Mouse (Mus musculus): ENCODE results near the gene Bbs9. TPM values are rescaled to one million over a fixed set of nuclear protein-coding genes. Genes with fewer than 3 reads are reported as not detected.
A peak's percentile ranks its signal among the peaks of the same experiment; 100 is the strongest.

Gene Bbs9
- polyA plus RNA-seq, 1 experiment from 2014 or later = 20.1 TPM

DNA sequence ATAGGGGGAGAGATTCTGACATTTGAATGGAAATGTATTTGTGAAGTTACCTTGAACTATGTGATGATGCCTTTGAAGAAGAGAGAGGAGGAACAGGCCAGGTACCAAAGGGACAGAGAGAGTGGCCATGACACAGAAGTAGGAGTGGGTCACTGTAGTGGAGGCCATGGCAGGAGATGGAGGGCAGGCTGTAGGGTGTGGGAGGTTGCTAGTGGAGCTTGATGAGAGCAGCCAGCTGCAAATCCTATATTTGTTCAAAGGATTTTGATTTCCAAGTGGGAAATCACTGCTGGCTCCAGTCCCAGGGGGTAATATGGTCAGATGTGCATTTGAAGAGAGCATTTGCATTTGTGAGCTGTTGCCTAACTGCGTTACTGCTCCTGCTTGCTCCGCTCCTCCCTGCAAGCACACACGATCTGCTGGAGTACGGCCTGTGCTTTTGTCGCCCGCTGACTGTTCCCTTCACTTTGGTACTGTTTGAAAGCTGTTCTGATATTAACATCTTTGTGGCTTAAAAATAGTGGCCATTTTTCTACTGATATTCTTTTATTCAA is 137.8 kb downstream of the Bbs9 start:
- ATAC-seq = peak; percentile 75; the same call in 1 of the 2 replicates
- Histone ChIP-seq H3K4me2 (no peak overlapping the region), H3K4me1 (no peaks in the 10 kb centered on the region), H3K27me3 (no peaks in the 10 kb centered on the region), H3K36me3 (ENCODE audit: poor library complexity, severe bottlenecking) (no peaks in the 10 kb centered on the region), H3K9ac (no peak overlapping the region), H3K27ac (no peak overlapping the region), H3K9me3 (replicated peaks) (no peaks in the 10 kb centered on the region), H3K4me3 (no peak overlapping the region)
- WGBS = 68% methylated on average over 6 of the region's 6 CpGs

GRCm38 (mm10) chr9:22619245-22619644 is 143.7 kb downstream of the Bbs9 start:
- H3K4me3 ChIP-seq = no peak overlapping the region
- no peak for ATAC-seq
- H3K9me3 ChIP-seq (replicated peaks) = no peaks in the 10 kb centered on the region
- H3K9ac ChIP-seq = no peak overlapping the region
- no peak overlapping the region for H3K4me2 ChIP-seq
- H3K27me3 ChIP-seq = no peaks in the 10 kb centered on the region
- H3K4me1 ChIP-seq = no peaks in the 10 kb centered on the region
- H3K27ac ChIP-seq = no peak overlapping the region
- WGBS = 92% methylated on average over 1 of the region's 1 CpGs
- no peaks in the 10 kb centered on the region for H3K36me3 ChIP-seq (ENCODE audit: poor library complexity, severe bottlenecking)

- no peaks in the 10 kb centered on the region for H3K36me3 ChIP-seq (ENCODE audit: poor library complexity, severe bottlenecking)
- 0 out of 2 replicates have a peak, but pooled peaks have one; percentile 63 for ATAC-seq
- no peaks in the 10 kb centered on the region for H3K4me1 ChIP-seq
- H3K4me3 ChIP-seq = no peak overlapping the region
- no peaks in the 10 kb centered on the region for H3K27me3 ChIP-seq
- WGBS = 58% methylated on average over 9 of the region's 9 CpGs
- H3K27ac ChIP-seq = no peak overlapping the region
- H3K9me3 ChIP-seq (replicated peaks) = no peaks in the 10 kb centered on the region
- H3K9ac ChIP-seq = no peak overlapping the region
- no peak overlapping the region for H3K4me2 ChIP-seq
Observed at GRCm38 (mm10) chr9:22624966-22625365, 149.5 kb downstream of the Bbs9 start.

GRCm38 (mm10) chr9:22626014-22626413 is 150.5 kb downstream of the Bbs9 start:
- Histone ChIP-seq H3K27ac (no peak overlapping the region), H3K9me3 (replicated peaks) (no peaks in the 10 kb centered on the region), H3K27me3 (no peaks in the 10 kb centered on the region), H3K4me1 (no peaks in the 10 kb centered on the region), H3K4me2 (no peak overlapping the region), H3K9ac (no peak overlapping the region), H3K36me3 (ENCODE audit: poor library complexity, severe bottlenecking) (no peaks in the 10 kb centered on the region), H3K4me3 (no peak overlapping the region)
- ATAC-seq = no peak
- WGBS = 92% methylated on average over 3 of the region's 3 CpGs

DNA sequence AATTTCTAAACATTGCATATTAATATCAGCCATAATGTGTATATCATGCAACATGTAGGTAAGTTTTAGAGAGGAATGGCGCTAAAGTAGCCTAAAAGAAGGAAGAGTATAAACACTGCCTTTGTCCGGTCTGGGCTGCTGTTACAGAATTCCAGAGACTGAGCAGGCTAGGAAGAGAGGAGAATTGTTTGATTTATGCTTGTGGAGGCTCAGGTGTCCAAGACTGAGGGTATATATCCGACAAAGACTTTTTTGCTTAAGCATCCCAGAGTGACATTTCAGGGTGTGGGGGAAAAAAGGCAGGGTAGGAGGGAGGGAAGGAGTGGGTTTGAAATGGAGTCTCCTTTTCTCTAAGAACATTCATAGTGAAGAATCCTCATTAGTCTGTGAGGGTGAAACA is 152.4 kb downstream of the Bbs9 start:
- no peak overlapping the region for H3K9ac ChIP-seq
- H3K4me3 ChIP-seq = no peak overlapping the region
- H3K36me3 ChIP-seq (ENCODE audit: poor library complexity, severe bottlenecking) = no peaks in the 10 kb centered on the region
- no peak overlapping the region for H3K27ac ChIP-seq
- H3K4me2 ChIP-seq = no peak overlapping the region
- WGBS = 89% methylated on average over 3 of the region's 3 CpGs
- no peak for ATAC-seq
- H3K27me3 ChIP-seq = no peaks in the 10 kb centered on the region
- H3K9me3 ChIP-seq (replicated peaks) = no peaks in the 10 kb centered on the region
- H3K4me1 ChIP-seq = no peaks in the 10 kb centered on the region

DNA sequence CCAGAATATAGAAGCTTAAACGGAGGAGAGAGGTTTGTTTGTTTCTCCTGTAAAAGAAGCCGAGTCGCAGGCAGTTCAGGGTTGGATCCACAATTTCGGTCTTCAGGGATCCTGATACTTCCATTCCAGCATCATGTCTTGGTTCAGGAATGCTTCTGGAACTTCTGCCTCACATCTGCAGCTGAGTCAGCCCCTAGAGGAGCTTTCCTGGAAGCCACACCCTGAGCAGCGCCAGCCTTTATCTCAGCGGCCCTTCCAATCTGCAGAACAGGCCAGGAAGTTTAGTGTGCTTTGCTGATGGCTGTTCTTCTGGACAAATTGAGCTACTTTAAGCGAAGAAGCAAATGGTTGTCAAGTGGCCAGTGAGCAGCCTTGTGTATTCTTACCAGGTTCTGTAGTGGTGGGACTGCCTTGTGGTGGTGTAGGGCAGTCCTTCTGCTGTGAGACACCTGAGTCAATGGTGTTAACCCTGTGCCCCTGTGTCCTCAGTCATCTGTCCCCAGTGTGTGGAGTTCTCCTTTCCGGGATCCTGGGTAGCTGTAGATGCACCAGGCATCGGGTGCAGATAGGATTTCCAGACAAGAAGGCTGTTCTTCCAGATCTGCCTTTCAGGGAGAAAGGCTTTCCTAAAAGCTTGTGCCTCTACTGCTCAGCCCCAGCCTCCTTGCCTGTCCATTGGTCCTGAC is 157.4 kb downstream of the Bbs9 start:
- Histone ChIP-seq H3K9me3 (replicated peaks) (no peaks in the 10 kb centered on the region), H3K4me3 (no peak overlapping the region), H3K27me3 (no peaks in the 10 kb centered on the region), H3K4me2 (no peak overlapping the region), H3K27ac (no peak overlapping the region), H3K36me3 (ENCODE audit: poor library complexity, severe bottlenecking) (no peaks in the 10 kb centered on the region), H3K4me1 (no peaks in the 10 kb centered on the region), H3K9ac (no peak overlapping the region)
- ATAC-seq = no peak
- 92% methylated on average over 9 of the region's 9 CpGs for WGBS

DNA sequence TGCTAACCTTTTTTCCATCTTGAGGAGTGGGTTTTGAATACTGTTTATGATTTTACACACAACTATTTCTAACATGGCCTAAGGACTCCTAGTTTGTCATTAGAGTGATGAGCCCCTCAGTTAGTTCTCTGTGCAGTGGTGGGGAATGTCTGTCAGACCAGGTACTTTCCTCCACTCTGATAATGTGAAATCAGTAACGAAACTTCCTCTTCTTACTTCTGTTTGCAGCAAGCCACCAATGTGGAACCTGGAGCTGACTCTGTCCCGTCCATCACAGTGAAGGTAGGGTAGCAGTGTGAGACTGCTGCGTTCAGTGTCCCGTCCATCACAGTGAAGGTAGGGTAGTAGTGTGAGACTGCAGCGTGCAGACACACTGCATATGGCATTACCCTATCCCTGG is 163.0 kb downstream of the Bbs9 start:
- Histone ChIP-seq H3K9ac (no peak overlapping the region), H3K4me2 (no peak overlapping the region), H3K4me3 (no peak overlapping the region), H3K4me1 (peaks cover 5% of the 10 kb centered on the region; the same call in 1 of the 2 replicates), H3K36me3 (ENCODE audit: poor library complexity, severe bottlenecking) (no peaks in the 10 kb centered on the region), H3K27me3 (no peaks in the 10 kb centered on the region), H3K27ac (no peak overlapping the region), H3K9me3 (replicated peaks) (no peaks in the 10 kb centered on the region)
- 92% methylated on average over 5 of the region's 5 CpGs for WGBS
- ATAC-seq = no peak

GRCm38 (mm10) chr9:22640683-22641431 is 165.3 kb downstream of the Bbs9 start:
- Histone ChIP-seq H3K4me1 (peaks cover 5% of the 10 kb centered on the region; the same call in 1 of the 2 replicates), H3K4me2 (no peak overlapping the region), H3K9ac (no peak overlapping the region), H3K4me3 (no peak overlapping the region), H3K36me3 (ENCODE audit: poor library complexity, severe bottlenecking) (no peaks in the 10 kb centered on the region), H3K27ac (no peak overlapping the region), H3K27me3 (no peaks in the 10 kb centered on the region), H3K9me3 (replicated peaks) (no peaks in the 10 kb centered on the region)
- WGBS = 64% methylated on average over 13 of the region's 13 CpGs
- no peak for ATAC-seq

DNA sequence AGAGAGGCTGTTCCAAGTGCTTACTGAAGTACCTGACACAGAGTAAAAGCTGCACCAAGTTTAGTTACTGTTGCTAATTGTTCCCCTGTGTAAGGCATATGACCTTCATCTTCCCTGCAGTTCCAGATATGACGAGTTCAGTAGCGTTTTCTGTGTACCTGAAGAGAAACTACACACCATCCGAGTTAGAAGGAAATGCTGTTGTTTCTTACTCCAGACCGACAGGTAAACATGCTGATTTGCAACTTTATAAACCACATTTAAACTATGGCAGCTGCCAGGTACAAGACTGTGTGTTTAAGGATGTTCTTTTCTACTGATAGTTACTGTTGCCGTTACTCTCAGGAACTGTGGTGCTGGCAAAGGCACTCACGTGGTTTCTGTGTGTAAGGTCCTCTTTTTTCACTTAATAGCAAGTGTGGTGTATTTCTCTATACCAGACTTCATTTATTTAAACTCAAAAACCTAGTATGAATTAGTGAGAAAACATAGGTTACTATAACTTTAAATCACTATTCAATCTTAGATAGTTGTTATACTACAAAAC is 170.4 kb downstream of the Bbs9 start:
- WGBS = 92% methylated on average over 6 of the region's 6 CpGs
- ATAC-seq = no peak
- H3K27me3 ChIP-seq = no peaks in the 10 kb centered on the region

GRCm38 (mm10) chr9:22646461-22646860 is 170.9 kb downstream of the Bbs9 start:
- Histone ChIP-seq H3K27ac (no peak overlapping the region), H3K36me3 (ENCODE audit: poor library complexity, severe bottlenecking) (no peaks in the 10 kb centered on the region), H3K4me2 (no peak overlapping the region), H3K4me1 (no peaks in the 10 kb centered on the region), H3K27me3 (no peaks in the 10 kb centered on the region), H3K9ac (no peak overlapping the region), H3K4me3 (no peak overlapping the region), H3K9me3 (replicated peaks) (no peaks in the 10 kb centered on the region)
- WGBS = 94% methylated on average over 3 of the region's 3 CpGs
- ATAC-seq = no peak

More for the DNA sequence above, 170.4 kb downstream of the Bbs9 start:
- no peak overlapping the region for H3K4me3 ChIP-seq
- no peaks in the 10 kb centered on the region for H3K9me3 ChIP-seq (replicated peaks)
- H3K9ac ChIP-seq = no peak overlapping the region
- no peaks in the 10 kb centered on the region for H3K36me3 ChIP-seq (ENCODE audit: poor library complexity, severe bottlenecking)
- no peak overlapping the region for H3K4me2 ChIP-seq
- H3K27ac ChIP-seq = no peak overlapping the region
- H3K4me1 ChIP-seq = peaks cover 3% of the 10 kb centered on the region; the same call in 1 of the 2 replicates

GRCm38 (mm10) chr9:22648163-22648562 is 172.6 kb downstream of the Bbs9 start:
- no peaks in the 10 kb centered on the region for H3K27me3 ChIP-seq
- no peaks in the 10 kb centered on the region for H3K9me3 ChIP-seq (replicated peaks)
- H3K4me3 ChIP-seq = no peak overlapping the region
- ATAC-seq = no peak
- no peak overlapping the region for H3K27ac ChIP-seq
- no peak overlapping the region for H3K9ac ChIP-seq
- WGBS = 95% methylated on average over 3 of the region's 3 CpGs
- no peaks in the 10 kb centered on the region for H3K4me1 ChIP-seq
- no peaks in the 10 kb centered on the region for H3K36me3 ChIP-seq (ENCODE audit: poor library complexity, severe bottlenecking)
- H3K4me2 ChIP-seq = no peak overlapping the region

DNA sequence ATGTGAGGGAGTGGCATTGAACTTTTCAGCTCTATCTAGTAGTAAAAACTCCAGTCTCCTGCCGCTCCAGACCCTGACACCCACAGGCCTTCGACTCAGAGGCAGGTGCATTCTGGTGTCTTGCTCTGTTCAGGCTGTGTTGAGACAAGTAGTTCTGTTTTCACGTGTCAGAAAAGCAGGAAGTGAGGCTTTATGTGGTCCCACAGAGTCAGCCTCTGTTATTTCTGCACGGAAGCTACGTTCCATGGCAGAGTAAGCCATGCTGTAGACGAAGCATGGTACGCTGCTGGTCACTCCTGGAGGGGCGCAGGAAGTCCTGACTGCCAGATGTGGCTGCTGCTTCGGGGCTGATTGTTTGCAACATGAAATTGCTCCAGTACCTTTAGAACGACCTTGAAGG is 174.1 kb downstream of the Bbs9 start:
- Histone ChIP-seq H3K4me1 (no peaks in the 10 kb centered on the region), H3K4me3 (no peak overlapping the region), H3K36me3 (ENCODE audit: poor library complexity, severe bottlenecking) (no peaks in the 10 kb centered on the region), H3K4me2 (no peak overlapping the region), H3K9me3 (replicated peaks) (no peaks in the 10 kb centered on the region), H3K27me3 (no peaks in the 10 kb centered on the region), H3K9ac (no peak overlapping the region), H3K27ac (no peak overlapping the region)
- ATAC-seq = no peak
- WGBS = 91% methylated on average over 10 of the region's 10 CpGs

All from forebrain, embryonic 13.5 days (tissue).